Mouse (Mus musculus) bone marrow, adult 2 months (tissue): Measurements from ENCODE around the gene Atg2a.

Experiments
- CTCF ChIP-seq: fragments of 200-500 bp; IDR thresholded peaks from 2 replicates; pipeline ENCODE4 v1.5.1; 2011; ENCODE audit warnings: low read length, control low read depth; ENCODE audit not compliant: control insufficient read depth, insufficient read depth
- POLR2A ChIP-seq: fragments of 200-500 bp; IDR thresholded peaks from 2 replicates; pipeline ENCODE4 v1.6.1; 2011; ENCODE audit warnings: low read depth, mild to moderate bottlenecking, control low read depth, low read length, borderline replicate concordance; ENCODE audit not compliant: control insufficient read depth

DNA sequence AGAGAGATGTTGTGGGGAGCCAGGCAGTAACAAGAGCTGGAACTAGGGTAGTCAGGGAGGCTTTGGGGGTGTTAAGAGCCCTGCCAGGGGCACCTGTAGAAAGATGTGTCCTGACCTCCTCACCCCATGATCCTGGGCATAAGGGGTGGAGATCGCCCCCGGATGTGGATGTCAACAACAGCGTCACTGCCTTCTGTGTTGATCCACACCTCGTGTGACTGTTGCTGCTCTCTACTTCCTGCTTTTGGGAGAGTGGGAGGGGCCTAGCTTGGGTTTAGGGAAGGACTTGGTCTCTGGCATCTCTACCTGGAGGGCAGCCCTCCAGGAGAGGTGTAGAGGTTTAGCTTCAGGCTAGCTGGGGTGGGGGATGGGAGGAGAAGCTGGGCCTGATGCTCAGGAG lies 813 bp downstream of the Atg2a start:
- TF ChIP-seq CTCF: no peak
- no peak for TF ChIP-seq POLR2A
